Mouse (Mus musculus) heart, embryonic 13.5 days (tissue): ENCODE measurements around the gene Efhd1. TPM values are rescaled to one million over a fixed set of nuclear protein-coding genes. Genes with fewer than 3 reads are reported as not detected.
A peak's percentile ranks its signal among the peaks of the same experiment; 100 is the strongest.

Experiments used
- ATAC-seq: fragments of 200-750 bp; cut with Nextera tagmentation; 2 replicates; pipeline ENCODE4 v1.8.0; 2017; ENCODE audit warnings: moderate TSS enrichment; ENCODE audit not compliant: insufficient number of reproducible peaks, low FRiP score, low TSS enrichment; ENCODE audit errors: extremely low read depth
- H3K27ac ChIP-seq: fragments of 300-500 bp; sonication (generic); replicated peaks from 2 replicates; pipeline ENCODE4 v1.5.1; 2015; ENCODE audit warnings: moderate library complexity, mild to moderate bottlenecking, inconsistent platforms
- H3K27me3 ChIP-seq: fragments of 300-500 bp; sonication (generic); replicated peaks from 2 replicates; pipeline ENCODE4 v1.6.1; 2015; ENCODE audit warnings: mild to moderate bottlenecking, inconsistent platforms
- H3K36me3 ChIP-seq: fragments of 300-500 bp; sonication (generic); 2 replicates; pipeline ENCODE4 v1.6.1; 2015; ENCODE audit warnings: mild to moderate bottlenecking, inconsistent platforms
- H3K4me1 ChIP-seq: fragments of 300-500 bp; sonication (generic); 2 replicates; pipeline ENCODE4 v1.6.1; 2015; ENCODE audit warnings: inconsistent platforms
- H3K4me2 ChIP-seq: fragments of 300-500 bp; sonication (generic); 2 replicates; pipeline ENCODE4 v1.6.1; 2015; ENCODE audit warnings: inconsistent platforms, mild to moderate bottlenecking, moderate library complexity
- H3K4me3 ChIP-seq: fragments of 300-500 bp; sonication (generic); 2 replicates; pipeline ENCODE4 v1.5.1; 2015; ENCODE audit warnings: moderate library complexity, mild to moderate bottlenecking, inconsistent platforms
- H3K9ac ChIP-seq: fragments of 300-500 bp; sonication (generic); 2 replicates; pipeline ENCODE4 v1.6.1; 2015; ENCODE audit warnings: inconsistent platforms, mild to moderate bottlenecking, moderate library complexity
- H3K9me3 ChIP-seq: fragments of 300-500 bp; sonication (generic); 2 replicates; pipeline ENCODE4 v1.6.1; 2016; ENCODE audit warnings: inconsistent platforms
- WGBS: fragments of 180-500 bp; shearing (Covaris S2); methylation state at CpG from one replicate; pipeline ENCODE4 v1.1.7; 2015; ENCODE audit warnings: mixed read lengths; 5-methylcytosine and 5-hydroxymethylcytosine counted together
- polyA plus RNA-seq: library from polyadenylated mRNA; unstranded; fragments of >200 nt; fragmentation: Nextera tagmentation; extraction: Ambion mirVana; gene quantifications from 2 replicates; pipeline ENCODE4 v1.2.1, GENCODE M21; 2015

Efhd1 gene
- polyA plus RNA-seq, 1 experiment from 2014 or later, result 0.29 TPM

DNA sequence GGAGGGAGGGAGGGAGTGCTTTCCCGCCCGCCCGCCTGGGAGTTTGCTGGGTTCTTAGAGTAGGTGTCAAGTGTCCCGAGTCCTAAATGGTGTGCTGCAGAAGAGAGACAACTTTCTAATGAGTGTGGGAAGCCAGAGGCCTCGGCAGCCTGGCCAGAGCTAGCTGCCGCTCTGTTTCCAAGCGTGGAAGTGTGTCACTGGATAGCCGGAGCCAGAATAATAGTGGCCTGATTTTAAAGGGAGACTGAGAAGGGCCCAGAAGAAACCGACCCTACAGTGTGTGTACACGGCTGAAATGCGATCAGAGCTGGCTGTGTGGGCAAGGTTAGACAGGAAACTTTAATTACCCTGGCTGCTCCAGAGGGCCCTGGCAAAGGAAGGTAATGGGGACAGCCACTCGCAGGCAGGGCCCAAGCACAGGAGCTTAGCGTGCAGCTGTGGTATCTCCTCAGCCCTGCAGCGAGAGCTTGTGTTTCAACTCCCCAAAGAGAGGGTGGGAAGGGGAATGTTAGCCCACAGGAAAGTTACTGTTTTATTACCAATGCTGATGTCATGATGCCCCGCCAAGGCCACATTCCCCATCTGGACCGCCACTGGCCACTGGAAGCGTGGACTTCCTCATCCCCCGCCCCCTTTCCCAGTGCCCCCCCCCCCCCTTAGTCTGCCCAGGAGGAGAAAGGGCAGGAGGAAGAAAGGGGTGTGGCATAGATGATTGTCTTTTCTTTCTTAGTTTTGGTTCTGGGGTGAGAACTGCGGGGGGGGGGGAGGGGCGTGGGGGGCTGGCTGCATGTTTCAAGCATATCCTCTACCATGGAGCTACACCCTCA is 6.7 kb downstream of the Efhd1 start:
- 16% methylated on average over 20 of the region's 20 CpGs for WGBS
- Histone ChIP-seq H3K27ac (0 out of 2 replicates have a peak overlapping the region, but pooled peaks have one; percentile 3), H3K4me2 (peak overlapping the region; percentile 35), H3K9me3 (no peaks in the 10 kb centered on the region), H3K4me1 (peaks cover 38% of the 10 kb centered on the region), H3K9ac (peak overlapping the region; percentile 37), H3K4me3 (no peak overlapping the region), H3K27me3 (peaks cover 33% of the 10 kb centered on the region), H3K36me3 (no peaks in the 10 kb centered on the region)
- ATAC-seq, result no peak

- Histone ChIP-seq H3K9me3 (no peaks in the 10 kb centered on the region), H3K36me3 (no peaks in the 10 kb centered on the region), H3K27me3 (peaks cover 26% of the 10 kb centered on the region), H3K4me2 (no peak overlapping the region), H3K4me1 (peaks cover 37% of the 10 kb centered on the region), H3K27ac (no peak overlapping the region), H3K4me3 (no peak overlapping the region), H3K9ac (no peak overlapping the region)
- WGBS, result 76% methylated on average over 1 of the region's 1 CpGs
- ATAC-seq, result no peak
These were observed 7.4 kb downstream of the Efhd1 start for GRCm38 (mm10) chr1:87271596-87271995.

DNA sequence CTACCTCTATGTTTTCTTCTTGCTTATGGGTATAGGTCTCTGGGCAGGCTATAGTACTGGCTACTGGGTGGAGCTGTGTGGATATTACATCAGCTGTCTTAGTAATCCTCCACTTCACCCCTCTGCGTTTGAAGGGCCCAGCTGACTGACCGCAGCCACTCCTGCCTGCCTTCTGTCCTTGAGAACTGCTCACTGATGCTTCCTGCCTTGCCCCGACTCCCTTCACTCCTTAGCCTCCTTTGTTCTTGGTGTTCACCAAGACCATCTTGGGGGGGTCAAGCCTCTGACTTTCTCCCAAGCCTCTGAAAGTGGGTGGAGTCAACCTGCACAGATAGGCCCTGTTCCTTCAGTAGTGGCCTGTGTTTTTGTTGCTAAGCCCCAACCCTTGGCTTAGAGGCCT is 8.3 kb downstream of the Efhd1 start:
- H3K27ac ChIP-seq, result no peak overlapping the region
- peaks cover 37% of the 10 kb centered on the region for H3K4me1 ChIP-seq
- H3K9me3 ChIP-seq, result no peaks in the 10 kb centered on the region
- no peaks in the 10 kb centered on the region for H3K36me3 ChIP-seq
- peaks cover 21% of the 10 kb centered on the region for H3K27me3 ChIP-seq
- ATAC-seq, result no peak
- H3K4me2 ChIP-seq, result no peak overlapping the region
- no peak overlapping the region for H3K4me3 ChIP-seq
- no peak overlapping the region for H3K9ac ChIP-seq
- WGBS, result 54% methylated on average over 3 of the region's 3 CpGs

- no peak for ATAC-seq
- peak overlapping the region; percentile 19; the same call in 1 of the 2 replicates for H3K9ac ChIP-seq
These were observed 9.4 kb downstream of the Efhd1 start for GRCm38 (mm10) chr1:87273514-87273942.

GRCm38 (mm10) chr1:87274134-87274533 is 10.0 kb downstream of the Efhd1 start:
- Histone ChIP-seq H3K27me3 (peaks cover 4% of the 10 kb centered on the region), H3K4me3 (no peak overlapping the region), H3K9me3 (no peaks in the 10 kb centered on the region), H3K4me1 (peaks cover 37% of the 10 kb centered on the region), H3K9ac (peak overlapping the region; percentile 19; the same call in 1 of the 2 replicates), H3K27ac (peak overlapping the region; percentile 66), H3K36me3 (no peaks in the 10 kb centered on the region), H3K4me2 (0 out of 2 replicates have a peak overlapping the region, but pooled peaks have one; percentile 10)
- no peak for ATAC-seq
- WGBS, result 55% methylated on average over 4 of the region's 4 CpGs

More at GRCm38 (mm10) chr1:87273514-87273942, 9.4 kb downstream of the Efhd1 start:
- Histone ChIP-seq H3K4me3 (no peak overlapping the region), H3K4me2 (peak overlapping the region; percentile 10; the same call in 1 of the 2 replicates), H3K9me3 (no peaks in the 10 kb centered on the region), H3K4me1 (peaks cover 37% of the 10 kb centered on the region), H3K36me3 (no peaks in the 10 kb centered on the region), H3K27ac (peak overlapping the region; percentile 66), H3K27me3 (peaks cover 10% of the 10 kb centered on the region)
- WGBS, result 28% methylated on average over 3 of the region's 3 CpGs

DNA sequence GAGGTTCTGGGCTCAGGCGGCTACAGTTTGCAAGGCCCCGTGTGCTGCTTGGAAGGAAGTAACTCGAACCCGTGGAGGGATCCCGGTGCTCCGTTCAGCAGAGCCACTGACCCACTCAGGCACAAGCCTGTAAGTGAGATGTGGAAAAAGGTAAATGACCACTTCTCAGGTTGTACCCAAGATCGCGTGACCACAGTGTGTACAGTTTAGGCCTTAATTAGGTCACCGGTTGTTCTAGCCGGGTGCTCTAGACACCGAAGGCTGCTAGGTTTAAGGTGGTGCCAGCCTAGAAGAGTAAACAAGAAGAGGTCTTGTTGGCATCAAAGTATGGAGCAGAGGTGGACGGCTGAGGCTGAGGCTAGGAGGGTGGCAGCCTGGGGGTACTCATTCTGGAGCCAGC is 11.0 kb downstream of the Efhd1 start:
- no peak overlapping the region for H3K9ac ChIP-seq
- peaks cover 33% of the 10 kb centered on the region for H3K4me1 ChIP-seq
- no peaks in the 10 kb centered on the region; the same call in 1 of the 2 replicates for H3K27me3 ChIP-seq
- 89% methylated on average over 12 of the region's 12 CpGs for WGBS
- no peak overlapping the region for H3K4me3 ChIP-seq
- no peak overlapping the region for H3K27ac ChIP-seq
- no peak for ATAC-seq
- no peak overlapping the region for H3K4me2 ChIP-seq
- no peaks in the 10 kb centered on the region for H3K9me3 ChIP-seq
- no peaks in the 10 kb centered on the region for H3K36me3 ChIP-seq

GRCm38 (mm10) chr1:87276056-87276455 is 11.9 kb downstream of the Efhd1 start:
- 37% methylated on average over 2 of the region's 2 CpGs for WGBS
- H3K4me1 ChIP-seq, result peaks cover 24% of the 10 kb centered on the region
- no peak for ATAC-seq

GRCm38 (mm10) chr1:87280281-87280680 is 16.1 kb downstream of the Efhd1 start:
- 77% methylated on average over 5 of the region's 5 CpGs for WGBS
- Histone ChIP-seq H3K9ac (no peak overlapping the region), H3K27me3 (no peaks in the 10 kb centered on the region), H3K4me2 (no peak overlapping the region), H3K4me3 (no peak overlapping the region), H3K9me3 (no peaks in the 10 kb centered on the region), H3K36me3 (no peaks in the 10 kb centered on the region), H3K4me1 (0 out of 2 replicates have a peak, but pooled peaks cover 4% of the 10 kb centered on the region), H3K27ac (no peak overlapping the region)
- ATAC-seq, result no peak

More at GRCm38 (mm10) chr1:87276056-87276455, 11.9 kb downstream of the Efhd1 start:
- H3K36me3 ChIP-seq, result no peaks in the 10 kb centered on the region
- H3K27ac ChIP-seq, result no peak overlapping the region
- no peak overlapping the region for H3K9ac ChIP-seq
- no peak overlapping the region for H3K4me2 ChIP-seq
- no peak overlapping the region for H3K4me3 ChIP-seq
- no peaks in the 10 kb centered on the region for H3K9me3 ChIP-seq
- no peaks in the 10 kb centered on the region for H3K27me3 ChIP-seq

DNA sequence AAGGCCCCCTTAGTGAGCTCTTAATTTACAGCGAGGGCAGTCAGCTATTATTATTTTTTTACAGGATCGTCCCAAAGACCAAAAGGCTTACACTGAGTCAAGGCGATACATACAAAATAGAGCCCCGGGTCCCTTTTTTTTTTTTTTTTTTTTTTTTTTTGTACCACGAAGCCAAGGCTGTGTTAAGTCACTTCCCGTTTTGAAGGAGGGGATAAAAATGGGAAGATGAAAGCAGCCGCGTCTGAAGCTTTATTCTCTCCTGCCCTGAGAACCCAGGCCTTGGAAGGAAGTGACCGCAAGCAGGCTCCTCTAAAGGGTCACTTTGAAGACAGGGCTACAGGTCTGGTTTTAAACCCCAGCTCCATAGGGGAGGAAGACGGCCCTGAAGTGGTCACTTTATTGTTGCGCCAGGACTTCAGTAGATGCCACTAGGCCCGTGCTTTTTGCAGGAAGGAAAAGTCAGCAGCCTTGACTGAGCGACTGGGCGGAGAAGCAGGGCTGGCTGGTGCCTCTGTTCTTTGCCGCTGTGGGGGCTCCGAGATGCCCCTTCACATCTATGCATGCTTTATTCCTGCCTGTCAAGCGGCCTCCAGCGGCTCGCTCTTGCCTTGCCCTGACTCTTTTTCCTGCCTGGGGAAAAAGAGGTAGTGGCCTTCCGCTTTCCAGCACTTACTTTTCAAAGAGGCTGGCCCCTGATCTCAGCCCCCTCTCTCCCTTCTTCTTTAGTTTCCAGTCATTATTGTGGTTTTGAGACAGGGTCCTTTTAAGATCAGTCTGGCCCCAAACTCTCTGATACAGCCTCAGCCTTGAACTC is 17.6 kb downstream of the Efhd1 start:
- Histone ChIP-seq H3K27ac (no peak overlapping the region), H3K27me3 (no peaks in the 10 kb centered on the region), H3K9ac (peak overlapping the region; percentile 59), H3K36me3 (no peaks in the 10 kb centered on the region), H3K4me2 (peak overlapping the region; percentile 47), H3K4me3 (peak overlapping the region; percentile 20; the same call in 1 of the 2 replicates), H3K9me3 (no peaks in the 10 kb centered on the region), H3K4me1 (0 out of 2 replicates have a peak, but pooled peaks cover 4% of the 10 kb centered on the region)
- no peak for ATAC-seq
- WGBS, result 24% methylated on average over 20 of the region's 20 CpGs

DNA sequence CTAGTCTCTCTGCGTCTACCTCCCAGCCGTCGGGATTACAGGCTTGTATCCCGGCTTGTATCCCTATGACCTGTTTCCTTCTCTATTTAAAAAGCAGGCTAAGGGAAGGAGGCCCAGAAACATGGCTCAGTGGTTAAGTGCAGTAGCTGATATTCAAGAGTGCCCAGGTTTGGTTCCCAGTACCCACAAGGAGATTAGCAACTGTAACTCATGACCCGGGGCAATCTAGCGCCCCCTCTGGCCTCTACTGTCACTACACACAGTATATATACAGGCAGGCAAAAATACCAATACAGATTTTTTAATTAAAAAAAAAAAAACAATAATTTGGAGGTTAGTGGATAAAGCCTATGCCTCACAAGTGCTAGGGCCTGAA is 18.2 kb downstream of the Efhd1 start:
- WGBS, result 68% methylated on average over 6 of the region's 6 CpGs
- Histone ChIP-seq H3K9ac (no peak overlapping the region), H3K4me2 (no peak overlapping the region), H3K27ac (no peak overlapping the region), H3K4me1 (0 out of 2 replicates have a peak, but pooled peaks cover 4% of the 10 kb centered on the region), H3K36me3 (no peaks in the 10 kb centered on the region), H3K9me3 (no peaks in the 10 kb centered on the region), H3K4me3 (no peak overlapping the region), H3K27me3 (no peaks in the 10 kb centered on the region)
- no peak for ATAC-seq

- no peaks in the 10 kb centered on the region for H3K9me3 ChIP-seq
- no peaks in the 10 kb centered on the region for H3K36me3 ChIP-seq
- 76% methylated on average over 10 of the region's 10 CpGs for WGBS
- H3K27me3 ChIP-seq, result no peaks in the 10 kb centered on the region
- no peak overlapping the region for H3K27ac ChIP-seq
- no peak overlapping the region for H3K4me3 ChIP-seq
- H3K4me2 ChIP-seq, result no peak overlapping the region
- no peak for ATAC-seq
- H3K4me1 ChIP-seq, result 0 out of 2 replicates have a peak, but pooled peaks cover 4% of the 10 kb centered on the region
- H3K9ac ChIP-seq, result no peak overlapping the region
These were observed 19.3 kb downstream of the Efhd1 start for GRCm38 (mm10) chr1:87283410-87283960.
